Mouse (Mus musculus) myocyte (in vitro differentiated cells): Measurements from ENCODE around the gene Il15ra. TPM values are rescaled to one million over a fixed set of nuclear protein-coding genes. Genes with fewer than 3 reads are reported as not detected.

Source experiments
- H3K27me3 ChIP-seq: one replicate; pipeline ENCODE4 v1.6.1; 2011; ENCODE audit not compliant: control insufficient read depth, insufficient read depth, insufficient read length
- H3K36me3 ChIP-seq: one replicate; pipeline ENCODE4 v1.6.1; 2011; ENCODE audit not compliant: control insufficient read depth, insufficient read depth
- H3K4me2 ChIP-seq: one replicate; pipeline ENCODE4 v1.6.1; 2011; ENCODE audit warnings: low read depth, control low read depth
- H3K4me3 ChIP-seq: one replicate; pipeline ENCODE4 v1.5.1; 2011; ENCODE audit warnings: mild to moderate bottlenecking, control low read depth, moderate library complexity
- H3K79me2 ChIP-seq: one replicate; pipeline ENCODE4 v1.6.1; 2011; ENCODE audit not compliant: control insufficient read depth, insufficient read depth
- H3ac ChIP-seq: one replicate; pipeline ENCODE4 v1.6.1; 2011; ENCODE audit not compliant: control insufficient read depth, insufficient read length
- CEBPB ChIP-seq: IDR thresholded peaks from 2 replicates; pipeline ENCODE4 v1.6.1; 2011; ENCODE audit warnings: mild to moderate bottlenecking, moderate library complexity; ENCODE audit not compliant: poor library complexity, insufficient read depth, severe bottlenecking
- E2F4 ChIP-seq: IDR thresholded peaks from one replicate; pipeline ENCODE4 v1.6.1; 2011; ENCODE audit warnings: mild to moderate bottlenecking, control low read depth, moderate library complexity; ENCODE audit not compliant: insufficient read depth
- MAX ChIP-seq: IDR thresholded peaks from one replicate; pipeline ENCODE4 v1.6.1; 2011; ENCODE audit warnings: low read depth, mild to moderate bottlenecking, control low read depth
- MYOD1 ChIP-seq, 3 experiments: IDR thresholded peaks; one replicate each; pipeline ENCODE4 v1.6.1; 2011; ENCODE audit warnings: control low read depth in 2 of 3, low read depth in 2 of 3, mild to moderate bottlenecking in 2 of 3, moderate library complexity in 1 of 3; ENCODE audit not compliant: insufficient read length in 2 of 3, control insufficient read depth in 1 of 3
- MYOG ChIP-seq, 3 experiments: IDR thresholded peaks; one replicate each; pipeline ENCODE4 v1.6.1; 2011; ENCODE audit warnings: control low read depth in 2 of 3, low read depth in 2 of 3, mild to moderate bottlenecking in 2 of 3; ENCODE audit not compliant: insufficient read length in 2 of 3, control insufficient read depth in 1 of 3, insufficient read depth in 1 of 3
- POLR2A ChIP-seq: IDR thresholded peaks from one replicate; pipeline ENCODE4 v1.6.1; 2011; ENCODE audit warnings: low read depth, mild to moderate bottlenecking, control low read depth, moderate library complexity; ENCODE audit not compliant: insufficient read length
- POLR2AphosphoS2 ChIP-seq: IDR thresholded peaks from one replicate; pipeline ENCODE4 v1.6.1; 2011; ENCODE audit warnings: low read depth, control low read depth; ENCODE audit not compliant: insufficient read length
- REST ChIP-seq: IDR thresholded peaks from one replicate; pipeline ENCODE4 v1.6.1; 2011; ENCODE audit warnings: mild to moderate bottlenecking, control low read depth, moderate library complexity; ENCODE audit not compliant: insufficient read depth, insufficient read length
- SRF ChIP-seq: IDR thresholded peaks from one replicate; pipeline ENCODE4 v1.6.1; 2011; ENCODE audit warnings: low read depth; ENCODE audit not compliant: control insufficient read depth, insufficient read length
- TCF12 ChIP-seq: IDR thresholded peaks from one replicate; pipeline ENCODE4 v1.6.1; 2011; ENCODE audit warnings: mild to moderate bottlenecking, control low read depth; ENCODE audit not compliant: poor library complexity, insufficient read depth, severe bottlenecking
- TCF3 ChIP-seq: IDR thresholded peaks from one replicate; pipeline ENCODE4 v1.6.1; 2011; ENCODE audit warnings: low read depth, control low read depth; ENCODE audit not compliant: insufficient read length
- USF1 ChIP-seq: IDR thresholded peaks from one replicate; pipeline ENCODE4 v1.6.1; 2011; ENCODE audit warnings: low read depth, mild to moderate bottlenecking, control low read depth, moderate library complexity
- polyA plus RNA-seq: library from polyadenylated mRNA; unstranded; fragments of >200 nt; fragmentation: generic; extraction: Trizol; gene quantifications from one replicate; pipeline ENCODE4 v1.2.1, GENCODE M21; 2012; ENCODE audit warnings: missing spikeins

The Il15ra gene
- polyA plus RNA-seq, 1 experiment = 0.22 TPM

DNA sequence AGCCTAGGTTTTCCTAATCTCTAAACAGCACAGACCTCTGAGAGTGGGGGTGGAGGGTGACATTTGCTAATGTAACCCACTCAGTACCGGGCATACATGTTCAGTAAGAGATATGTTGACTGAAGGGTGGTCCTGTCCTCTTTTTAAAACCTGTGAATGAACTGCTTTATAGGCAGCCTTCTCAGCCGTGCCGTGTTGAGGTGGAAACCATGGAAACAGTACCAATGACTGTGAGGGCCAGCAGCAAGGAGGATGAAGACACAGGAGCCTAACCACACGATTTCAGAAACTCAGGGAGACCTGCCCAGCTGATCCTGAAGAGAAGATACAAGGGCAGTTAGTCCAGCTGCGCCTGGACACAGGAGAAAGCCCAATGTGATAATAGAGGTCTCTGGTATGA is 27.9 kb downstream of the Il15ra start:
- Histone ChIP-seq H3K4me3 (no peak overlapping the region), H3K36me3 (no peaks in the 10 kb centered on the region), H3K27me3 (no peaks in the 10 kb centered on the region), H3ac (no peak overlapping the region), H3K79me2 (no peaks in the 10 kb centered on the region), H3K4me2 (no peak overlapping the region)
- TF ChIP-seq REST (no peak), TCF3 (no peak), USF1 (no peak), MYOD1 (IDR thresholded peaks at IDR 0.05; ENCODE audit: control insufficient read depth in 1 of 3, insufficient read length in 2 of 3, low read depth in 2 of 3) (no peak), E2F4 (no peak), MYOG (IDR thresholded peaks at IDR 0.05; ENCODE audit: control insufficient read depth in 1 of 3, insufficient read depth in 1 of 3, insufficient read length in 2 of 3, low read depth in 2 of 3) (no peak), POLR2A (no peak), POLR2AphosphoS2 (no peak), CEBPB (no peak), TCF12 (no peak), SRF (no peak), MAX (no peak)

GRCm38 (mm10) chr2:11735853-11736252 is 30.8 kb downstream of the Il15ra start:
- Histone ChIP-seq H3K27me3 (no peaks in the 10 kb centered on the region), H3ac (no peak overlapping the region), H3K4me2 (no peak overlapping the region), H3K4me3 (no peak overlapping the region), H3K79me2 (no peaks in the 10 kb centered on the region), H3K36me3 (peaks cover 3% of the 10 kb centered on the region)
- TF ChIP-seq E2F4 (no peak), TCF3 (no peak), MAX (no peak), CEBPB (no peak), USF1 (no peak), TCF12 (no peak), POLR2AphosphoS2 (no peak), MYOD1 (IDR thresholded peaks at IDR 0.05; ENCODE audit: control insufficient read depth in 1 of 3, insufficient read length in 2 of 3, low read depth in 2 of 3) (no peak), POLR2A (no peak), SRF (no peak), MYOG (IDR thresholded peaks at IDR 0.05; ENCODE audit: control insufficient read depth in 1 of 3, insufficient read depth in 1 of 3, insufficient read length in 2 of 3, low read depth in 2 of 3) (no peak), REST (no peak)

DNA sequence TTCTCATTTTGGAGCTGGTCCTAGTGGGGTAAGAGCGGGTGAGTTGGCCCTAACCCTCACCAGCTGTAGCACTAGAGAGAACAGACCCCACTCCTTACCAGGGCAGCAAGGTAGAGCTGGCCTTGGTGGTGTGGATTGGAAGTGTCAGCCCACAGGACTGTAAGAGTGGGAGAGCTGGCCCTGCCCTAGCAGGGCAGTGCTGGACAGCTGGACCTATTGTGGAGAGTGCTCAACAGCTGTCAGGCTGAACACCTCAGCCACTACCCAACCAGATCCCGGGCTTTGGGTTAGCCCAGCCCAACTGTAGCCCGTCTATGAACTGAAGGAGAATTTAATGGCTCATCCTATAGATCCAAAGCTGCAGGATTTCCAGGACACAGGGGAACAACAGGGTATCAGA is 33.7 kb downstream of the Il15ra start:
- Histone ChIP-seq H3K27me3 (no peaks in the 10 kb centered on the region), H3K4me2 (no peak overlapping the region), H3ac (no peak overlapping the region), H3K36me3 (peaks cover 17% of the 10 kb centered on the region), H3K4me3 (no peak overlapping the region), H3K79me2 (no peaks in the 10 kb centered on the region)
- TF ChIP-seq CEBPB (no peak), MAX (no peak), TCF3 (no peak), POLR2AphosphoS2 (no peak), SRF (no peak), POLR2A (no peak), E2F4 (no peak), TCF12 (no peak), MYOG (IDR thresholded peaks at IDR 0.05; ENCODE audit: control insufficient read depth in 1 of 3, insufficient read depth in 1 of 3, insufficient read length in 2 of 3, low read depth in 2 of 3) (no peak), USF1 (no peak), MYOD1 (IDR thresholded peaks at IDR 0.05; ENCODE audit: control insufficient read depth in 1 of 3, insufficient read length in 2 of 3, low read depth in 2 of 3) (no peak), REST (no peak)

- no peak overlapping the region for H3K4me2 ChIP-seq
- peaks cover 17% of the 10 kb centered on the region for H3K36me3 ChIP-seq
- TF ChIP-seq POLR2A (no peak), TCF3 (no peak), SRF (no peak), REST (no peak), MAX (no peak), MYOD1 (IDR thresholded peaks at IDR 0.05; ENCODE audit: control insufficient read depth in 1 of 3, insufficient read length in 2 of 3, low read depth in 2 of 3) (no peak), TCF12 (no peak), POLR2AphosphoS2 (no peak), CEBPB (no peak), USF1 (no peak)
- no peaks in the 10 kb centered on the region for H3K79me2 ChIP-seq
- no peak overlapping the region for H3ac ChIP-seq
- H3K27me3 ChIP-seq = no peaks in the 10 kb centered on the region
- no peak overlapping the region for H3K4me3 ChIP-seq
Observed at GRCm38 (mm10) chr2:11739516-11740051, 34.5 kb downstream of the Il15ra start.
